Mouse (Mus musculus): Measurements from ENCODE around the gene Ank3. TPM values are rescaled to one million over a fixed set of nuclear protein-coding genes. Genes with fewer than 3 reads are reported as not detected.
A peak's percentile ranks its signal among the peaks of the same experiment; 100 is the strongest.

The Ank3 gene
- total and polyA plus RNA-seq, 2 experiments, result 2.9 to 31.0 TPM

- no peaks in the 10 kb centered on the region for H3K27me3 ChIP-seq (ENCODE audit: control insufficient read depth, insufficient read depth, low read length)
- DNase-seq (ENCODE audit: extremely low read depth, low read depth, low spot score), result peak; percentile 9
- H3K79me2 ChIP-seq (ENCODE audit: control insufficient read depth, insufficient read depth, low read length), result no peaks in the 10 kb centered on the region
- no peak overlapping the region for H3K9ac ChIP-seq (ENCODE audit: low read depth, low read length)
- no peaks in the 10 kb centered on the region for H3K4me1 ChIP-seq (ENCODE audit: control insufficient read depth, insufficient read depth, low read length)
- WGBS, result 81% methylated on average over 10 of the region's 10 CpGs
- H3K36me3 ChIP-seq (ENCODE audit: control insufficient read depth, insufficient read depth, low read length), result peaks cover 5% of the 10 kb centered on the region; the same call in 1 of the 2 replicates
- H3K27ac ChIP-seq (replicated peaks; ENCODE audit: insufficient read depth, low read depth, low read length), result no peak overlapping the region
- TF ChIP-seq POLR2A (IDR thresholded peaks at IDR 0.05; ENCODE audit: extremely low read depth, insufficient read depth, low read length) (no peak), CTCF (IDR thresholded peaks at IDR 0.05; ENCODE audit: low read depth, low read length) (peak; percentile 56)
- no peak overlapping the region for H3K4me3 ChIP-seq (ENCODE audit: insufficient read depth, low read depth, low read length)
These were observed 623.1 kb downstream of the Ank3 start for GRCm38 (mm10) chr10:70021667-70022066.

- Histone ChIP-seq H3K4me3 (ENCODE audit: insufficient read depth, low read depth, low read length) (no peak overlapping the region), H3K27me3 (ENCODE audit: control insufficient read depth, insufficient read depth, low read length) (no peaks in the 10 kb centered on the region), H3K9ac (ENCODE audit: low read depth, low read length) (no peak overlapping the region), H3K27ac (replicated peaks; ENCODE audit: insufficient read depth, low read depth, low read length) (no peak overlapping the region), H3K79me2 (ENCODE audit: control insufficient read depth, insufficient read depth, low read length) (no peaks in the 10 kb centered on the region), H3K4me1 (ENCODE audit: control insufficient read depth, insufficient read depth, low read length) (no peaks in the 10 kb centered on the region), H3K36me3 (ENCODE audit: control insufficient read depth, insufficient read depth, low read length) (peaks cover 3% of the 10 kb centered on the region; the same call in 1 of the 2 replicates)
- DNase-seq (ENCODE audit: extremely low read depth, low read depth, low spot score), result no peak
- TF ChIP-seq CTCF (IDR thresholded peaks at IDR 0.05; ENCODE audit: low read depth, low read length) (no peak), POLR2A (IDR thresholded peaks at IDR 0.05; ENCODE audit: extremely low read depth, insufficient read depth, low read length) (no peak)
- WGBS, result 72% methylated on average over 5 of the region's 5 CpGs
These were observed 624.0 kb downstream of the Ank3 start for GRCm38 (mm10) chr10:70022596-70022995.

- H3K27me3 ChIP-seq (ENCODE audit: control insufficient read depth, insufficient read depth, low read length), result no peaks in the 10 kb centered on the region; the same call in 1 of the 2 replicates
These were observed 625.3 kb downstream of the Ank3 start for GRCm38 (mm10) chr10:70023861-70024260.

GRCm38 (mm10) chr10:70031942-70032341 is 633.4 kb downstream of the Ank3 start:
- no peaks in the 10 kb centered on the region for H3K36me3 ChIP-seq (ENCODE audit: control insufficient read depth, insufficient read depth, low read length)
- no peaks in the 10 kb centered on the region; the same call in 1 of the 2 replicates for H3K27me3 ChIP-seq (ENCODE audit: control insufficient read depth, insufficient read depth, low read length)
- H3K4me1 ChIP-seq (ENCODE audit: control insufficient read depth, insufficient read depth, low read length), result no peaks in the 10 kb centered on the region
- H3K4me3 ChIP-seq (ENCODE audit: insufficient read depth, low read depth, low read length), result no peak overlapping the region
- H3K9ac ChIP-seq (ENCODE audit: low read depth, low read length), result no peak overlapping the region
- TF ChIP-seq POLR2A (IDR thresholded peaks at IDR 0.05; ENCODE audit: extremely low read depth, insufficient read depth, low read length), result no peak
- no peak for TF ChIP-seq CTCF (IDR thresholded peaks at IDR 0.05; ENCODE audit: low read depth, low read length)
- no peak for DNase-seq (ENCODE audit: extremely low read depth, low read depth, low spot score)
- WGBS, result 87% methylated on average over 8 of the region's 8 CpGs
- no peaks in the 10 kb centered on the region for H3K79me2 ChIP-seq (ENCODE audit: control insufficient read depth, insufficient read depth, low read length)
- no peak overlapping the region for H3K27ac ChIP-seq (replicated peaks; ENCODE audit: insufficient read depth, low read depth, low read length)

More at GRCm38 (mm10) chr10:70023861-70024260, 625.3 kb downstream of the Ank3 start:
- Histone ChIP-seq H3K4me3 (ENCODE audit: insufficient read depth, low read depth, low read length) (no peak overlapping the region), H3K4me1 (ENCODE audit: control insufficient read depth, insufficient read depth, low read length) (no peaks in the 10 kb centered on the region), H3K9ac (ENCODE audit: low read depth, low read length) (no peak overlapping the region), H3K27ac (replicated peaks; ENCODE audit: insufficient read depth, low read depth, low read length) (no peak overlapping the region), H3K36me3 (ENCODE audit: control insufficient read depth, insufficient read depth, low read length) (peaks cover 1% of the 10 kb centered on the region; the same call in 1 of the 2 replicates), H3K79me2 (ENCODE audit: control insufficient read depth, insufficient read depth, low read length) (no peaks in the 10 kb centered on the region)
- DNase-seq (ENCODE audit: extremely low read depth, low read depth, low spot score), result no peak
- 90% methylated on average over 11 of the region's 11 CpGs for WGBS
- TF ChIP-seq CTCF (IDR thresholded peaks at IDR 0.05; ENCODE audit: low read depth, low read length) (no peak), POLR2A (IDR thresholded peaks at IDR 0.05; ENCODE audit: extremely low read depth, insufficient read depth, low read length) (no peak)

GRCm38 (mm10) chr10:70032982-70033381 is 634.4 kb downstream of the Ank3 start:
- no peak for TF ChIP-seq CTCF (IDR thresholded peaks at IDR 0.05; ENCODE audit: low read depth, low read length)
- no peaks in the 10 kb centered on the region; the same call in 1 of the 2 replicates for H3K27me3 ChIP-seq (ENCODE audit: control insufficient read depth, insufficient read depth, low read length)
- no peak overlapping the region for H3K9ac ChIP-seq (ENCODE audit: low read depth, low read length)
- no peak overlapping the region for H3K27ac ChIP-seq (replicated peaks; ENCODE audit: insufficient read depth, low read depth, low read length)
- H3K4me3 ChIP-seq (ENCODE audit: insufficient read depth, low read depth, low read length), result no peak overlapping the region
- 83% methylated on average over 9 of the region's 9 CpGs for WGBS
- no peaks in the 10 kb centered on the region for H3K79me2 ChIP-seq (ENCODE audit: control insufficient read depth, insufficient read depth, low read length)
- H3K36me3 ChIP-seq (ENCODE audit: control insufficient read depth, insufficient read depth, low read length), result no peaks in the 10 kb centered on the region
- H3K4me1 ChIP-seq (ENCODE audit: control insufficient read depth, insufficient read depth, low read length), result no peaks in the 10 kb centered on the region
- no peak for DNase-seq (ENCODE audit: extremely low read depth, low read depth, low spot score)

- Histone ChIP-seq H3K79me2 (ENCODE audit: control insufficient read depth, insufficient read depth, low read length) (no peaks in the 10 kb centered on the region), H3K4me1 (ENCODE audit: control insufficient read depth, insufficient read depth, low read length) (no peaks in the 10 kb centered on the region), H3K9ac (ENCODE audit: low read depth, low read length) (no peak overlapping the region), H3K27ac (replicated peaks; ENCODE audit: insufficient read depth, low read depth, low read length) (no peak overlapping the region), H3K36me3 (ENCODE audit: control insufficient read depth, insufficient read depth, low read length) (no peaks in the 10 kb centered on the region), H3K27me3 (ENCODE audit: control insufficient read depth, insufficient read depth, low read length) (no peaks in the 10 kb centered on the region), H3K4me3 (ENCODE audit: insufficient read depth, low read depth, low read length) (no peak overlapping the region)
- no peak for DNase-seq (ENCODE audit: extremely low read depth, low read depth, low spot score)
- TF ChIP-seq CTCF (IDR thresholded peaks at IDR 0.05; ENCODE audit: low read depth, low read length) (no peak), POLR2A (IDR thresholded peaks at IDR 0.05; ENCODE audit: extremely low read depth, insufficient read depth, low read length) (no peak)
- 89% methylated on average over 3 of the region's 3 CpGs for WGBS
These were observed 635.3 kb downstream of the Ank3 start for GRCm38 (mm10) chr10:70033856-70034255.

Data from liver, adult 2 months (tissue).